Mouse (Mus musculus): ENCODE results near the gene Ehmt1. TPM values are rescaled to one million over a fixed set of nuclear protein-coding genes. Genes with fewer than 3 reads are reported as not detected.

Ehmt1 gene
- polyA plus RNA-seq, 1 experiment from 2014 or later, result 119 TPM

DNA sequence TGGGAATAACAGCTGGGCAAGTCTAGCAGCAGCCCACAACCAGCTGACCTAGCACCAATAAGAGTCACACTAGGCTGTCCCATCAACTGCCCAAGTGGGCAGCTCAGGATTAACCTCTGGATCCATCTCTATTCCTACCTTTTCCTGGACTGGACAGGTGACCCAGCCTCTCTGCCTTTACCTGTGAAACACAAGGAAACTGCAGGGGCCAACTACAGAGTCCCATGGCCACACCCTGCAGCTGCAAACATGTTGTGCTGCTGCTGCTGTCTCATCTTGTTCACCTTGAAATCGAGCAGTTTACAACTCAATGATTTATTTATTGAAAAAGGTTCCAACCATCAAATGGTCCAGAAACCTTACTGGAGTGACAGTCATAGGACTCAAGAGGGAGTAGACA, 72.9 kb downstream of the Ehmt1 start:
- H3K36me3 ChIP-seq, result peaks cover 98% of the 10 kb centered on the region
- H3K27ac ChIP-seq, result no peak overlapping the region
- no peaks in the 10 kb centered on the region for H3K4me1 ChIP-seq (replicated peaks)
- WGBS, result 84% methylated on average over 1 of the region's 1 CpGs
- H3K27me3 ChIP-seq (ENCODE audit: insufficient read depth, poor library complexity, severe bottlenecking), result no peaks in the 10 kb centered on the region
- no peaks in the 10 kb centered on the region for H3K9me3 ChIP-seq
- no peak overlapping the region for H3K4me3 ChIP-seq
- DNase-seq (ENCODE audit: low spot score), result no peak

DNA sequence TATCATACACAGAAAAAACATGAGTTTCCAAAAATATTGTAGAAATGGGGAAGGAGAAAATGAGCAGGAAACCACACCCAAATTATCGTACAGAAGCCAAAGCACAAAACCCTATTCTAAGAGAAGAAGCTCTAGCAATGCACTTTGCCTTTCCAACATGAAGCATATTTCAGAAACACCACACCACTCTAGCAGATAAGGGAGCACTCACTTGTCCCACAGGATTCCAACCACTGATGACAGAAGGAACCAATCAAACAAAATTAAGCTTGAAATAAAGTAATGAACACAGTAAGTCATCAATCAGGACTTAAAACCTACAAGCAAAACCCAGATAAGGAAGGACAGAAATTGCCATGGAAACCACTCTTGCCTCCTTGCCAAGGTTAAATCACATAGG, 74.2 kb downstream of the Ehmt1 start:
- no peak for DNase-seq (ENCODE audit: low spot score)
- H3K4me3 ChIP-seq, result no peak overlapping the region
- 98% methylated on average over 1 of the region's 1 CpGs for WGBS
- peaks cover 98% of the 10 kb centered on the region for H3K36me3 ChIP-seq
- no peaks in the 10 kb centered on the region for H3K4me1 ChIP-seq (replicated peaks)
- H3K27me3 ChIP-seq (ENCODE audit: insufficient read depth, poor library complexity, severe bottlenecking), result no peaks in the 10 kb centered on the region
- H3K27ac ChIP-seq, result no peak overlapping the region
- H3K9me3 ChIP-seq, result no peaks in the 10 kb centered on the region

GRCm38 (mm10) chr2:24830614-24831013, 88.8 kb downstream of the Ehmt1 start:
- no peak for DNase-seq (ENCODE audit: low spot score)
- Histone ChIP-seq H3K4me1 (replicated peaks) (no peaks in the 10 kb centered on the region), H3K27ac (no peak overlapping the region), H3K36me3 (peaks cover 93% of the 10 kb centered on the region), H3K9me3 (no peaks in the 10 kb centered on the region), H3K27me3 (ENCODE audit: insufficient read depth, poor library complexity, severe bottlenecking) (no peaks in the 10 kb centered on the region), H3K4me3 (no peak overlapping the region)
- 87% methylated on average over 3 of the region's 3 CpGs for WGBS

DNA sequence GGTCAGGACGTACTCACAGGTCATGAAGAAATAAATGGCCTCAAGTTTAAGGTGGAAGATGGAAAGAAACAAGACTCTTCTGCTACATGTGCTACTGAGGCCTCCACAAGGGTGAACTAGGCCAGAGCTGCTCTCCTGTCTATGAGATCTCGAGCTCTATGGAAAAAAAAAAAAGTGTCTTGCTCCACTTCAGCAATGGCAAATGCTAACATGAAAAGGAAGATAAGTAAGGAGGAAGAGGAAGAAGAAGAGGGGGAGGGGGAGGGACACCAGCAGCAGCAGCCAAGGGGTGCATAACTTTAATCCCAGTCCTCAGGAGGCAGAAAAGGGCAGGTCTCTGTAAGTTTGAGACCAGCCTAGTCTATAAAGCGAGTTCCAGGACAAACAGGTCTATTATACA, 109.7 kb downstream of the Ehmt1 start:
- H3K27ac ChIP-seq, result no peak overlapping the region
- DNase-seq (ENCODE audit: low spot score), result no peak
- no peaks in the 10 kb centered on the region for H3K4me1 ChIP-seq (replicated peaks)
- 82% methylated on average over 3 of the region's 3 CpGs for WGBS
- H3K9me3 ChIP-seq, result no peaks in the 10 kb centered on the region
- no peak overlapping the region for H3K4me3 ChIP-seq
- H3K36me3 ChIP-seq, result peaks cover 97% of the 10 kb centered on the region
- no peaks in the 10 kb centered on the region for H3K27me3 ChIP-seq (ENCODE audit: insufficient read depth, poor library complexity, severe bottlenecking)

- Histone ChIP-seq H3K36me3 (peaks cover 98% of the 10 kb centered on the region), H3K27ac (no peak overlapping the region), H3K9me3 (no peaks in the 10 kb centered on the region), H3K27me3 (ENCODE audit: insufficient read depth, poor library complexity, severe bottlenecking) (no peaks in the 10 kb centered on the region), H3K4me3 (no peak overlapping the region), H3K4me1 (replicated peaks) (no peaks in the 10 kb centered on the region)
- DNase-seq (ENCODE audit: low spot score), result no peak
- WGBS, result 91% methylated on average over 10 of the region's 10 CpGs
These were observed 111.7 kb downstream of the Ehmt1 start for GRCm38 (mm10) chr2:24807691-24808090.

DNA sequence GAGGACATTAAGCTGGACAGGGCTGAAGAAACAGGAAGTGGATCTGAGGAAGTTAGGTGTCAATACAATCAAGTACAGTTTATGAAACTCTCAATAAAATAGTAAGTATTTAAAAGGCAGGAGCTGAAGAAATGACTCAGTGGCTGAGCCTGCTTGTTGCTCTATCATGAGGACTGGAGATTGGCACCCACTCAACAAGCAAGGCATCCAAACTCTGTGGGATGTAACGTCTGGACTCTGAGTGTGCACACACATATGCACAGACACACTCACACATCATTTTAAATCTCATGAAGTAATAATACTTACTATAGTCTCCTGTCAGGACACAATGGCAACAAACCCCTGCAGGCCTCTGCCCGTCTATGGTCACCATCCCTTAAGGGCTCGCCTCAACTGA, 112.4 kb downstream of the Ehmt1 start:
- no peaks in the 10 kb centered on the region for H3K4me1 ChIP-seq (replicated peaks)
- H3K9me3 ChIP-seq, result no peaks in the 10 kb centered on the region
- no peak for DNase-seq (ENCODE audit: low spot score)
- H3K36me3 ChIP-seq, result peaks cover 98% of the 10 kb centered on the region
- no peak overlapping the region for H3K4me3 ChIP-seq
- H3K27me3 ChIP-seq (ENCODE audit: insufficient read depth, poor library complexity, severe bottlenecking), result no peaks in the 10 kb centered on the region
- 97% methylated on average over 3 of the region's 3 CpGs for WGBS
- no peak overlapping the region for H3K27ac ChIP-seq

- DNase-seq (ENCODE audit: low spot score), result no peak
- no peaks in the 10 kb centered on the region for H3K9me3 ChIP-seq
- 94% methylated on average over 6 of the region's 6 CpGs for WGBS
- no peak overlapping the region for H3K27ac ChIP-seq
- peaks cover 98% of the 10 kb centered on the region for H3K36me3 ChIP-seq
- H3K4me1 ChIP-seq (replicated peaks), result no peaks in the 10 kb centered on the region
- no peak overlapping the region for H3K4me3 ChIP-seq
- H3K27me3 ChIP-seq (ENCODE audit: insufficient read depth, poor library complexity, severe bottlenecking), result no peaks in the 10 kb centered on the region
These were observed 113.3 kb downstream of the Ehmt1 start for GRCm38 (mm10) chr2:24806143-24806542.

DNA sequence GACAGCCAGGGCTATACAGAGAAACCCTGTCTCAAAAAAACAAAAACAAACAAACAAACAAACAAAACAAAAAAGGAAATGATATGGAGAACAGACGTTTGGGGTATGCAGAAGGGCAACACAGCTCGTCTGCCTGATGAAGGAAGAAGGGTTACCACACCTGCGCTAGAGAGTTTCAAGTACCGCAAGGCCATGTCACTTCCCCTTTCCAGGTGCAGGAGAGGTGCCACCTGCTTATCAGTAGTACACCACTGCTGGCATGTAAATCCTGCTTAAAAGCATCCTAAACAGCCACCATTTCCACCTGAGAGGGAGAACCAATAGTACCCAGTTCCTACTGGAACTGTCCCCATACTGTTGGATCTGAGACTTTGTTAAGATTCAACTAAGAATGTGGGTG, 113.8 kb downstream of the Ehmt1 start:
- no peak overlapping the region for H3K27ac ChIP-seq
- no peak for DNase-seq (ENCODE audit: low spot score)
- 95% methylated on average over 4 of the region's 4 CpGs for WGBS
- H3K4me3 ChIP-seq, result no peak overlapping the region
- H3K4me1 ChIP-seq (replicated peaks), result no peaks in the 10 kb centered on the region
- peaks cover 98% of the 10 kb centered on the region for H3K36me3 ChIP-seq
- H3K27me3 ChIP-seq (ENCODE audit: insufficient read depth, poor library complexity, severe bottlenecking), result no peaks in the 10 kb centered on the region
- no peaks in the 10 kb centered on the region for H3K9me3 ChIP-seq

DNA sequence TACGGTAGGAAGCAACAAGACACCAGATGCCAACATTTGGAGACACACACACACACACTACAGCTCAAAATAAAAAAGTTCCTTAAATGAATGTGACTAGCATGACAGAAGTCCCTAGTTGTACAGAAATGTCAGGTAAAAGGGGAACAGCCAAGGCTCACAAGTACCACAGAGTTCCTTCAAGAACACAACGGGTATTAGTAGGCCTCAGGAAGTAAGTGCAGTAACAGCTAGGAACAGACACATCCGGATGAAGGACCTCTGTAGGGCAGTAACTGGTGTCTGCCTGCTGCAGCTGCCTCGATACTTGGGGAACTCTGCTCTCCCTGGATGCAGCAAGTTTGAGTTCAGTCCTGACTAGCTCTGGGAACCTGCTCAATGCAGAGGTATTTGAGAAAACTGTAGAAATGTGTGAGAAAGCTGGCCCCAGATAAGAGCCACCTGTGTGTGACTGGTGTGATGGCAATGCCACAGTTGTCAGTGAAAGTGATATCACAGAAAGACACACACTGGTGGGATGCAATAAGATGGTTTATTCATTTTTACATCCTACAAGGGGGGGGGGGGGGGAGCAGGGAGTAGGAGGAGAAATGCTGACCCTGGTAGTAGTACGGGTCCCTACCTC, 122.5 kb downstream of the Ehmt1 start:
- Histone ChIP-seq H3K36me3 (peaks cover 97% of the 10 kb centered on the region), H3K27ac (no peak overlapping the region)
- WGBS, result 93% methylated on average over 5 of the region's 5 CpGs

DNA sequence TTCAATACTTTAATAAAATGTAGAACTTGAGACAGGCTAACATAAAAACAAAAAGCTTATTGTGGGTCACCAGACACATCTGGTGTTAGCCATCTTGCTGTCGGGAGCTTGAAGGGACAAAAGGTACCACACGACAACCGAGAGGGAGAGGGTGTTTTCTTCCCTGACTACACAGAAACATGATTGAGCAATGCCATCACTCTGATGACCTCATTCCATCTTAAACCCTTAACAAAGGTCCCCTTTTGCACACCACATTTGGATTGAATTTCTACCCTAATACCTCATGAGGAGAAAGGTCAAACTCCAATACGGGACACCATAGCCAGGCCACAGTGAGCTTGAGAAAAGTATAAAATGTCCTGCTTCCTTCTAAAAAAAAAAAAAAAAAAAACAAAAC, 132.2 kb downstream of the Ehmt1 start:
- no peaks in the 10 kb centered on the region for H3K27me3 ChIP-seq (ENCODE audit: insufficient read depth, poor library complexity, severe bottlenecking)
- peaks cover 33% of the 10 kb centered on the region for H3K36me3 ChIP-seq
- WGBS, result 68% methylated on average over 4 of the region's 4 CpGs
- no peak overlapping the region for H3K27ac ChIP-seq
- H3K4me1 ChIP-seq (replicated peaks), result no peaks in the 10 kb centered on the region
- H3K9me3 ChIP-seq, result no peaks in the 10 kb centered on the region
- no peak overlapping the region for H3K4me3 ChIP-seq
- DNase-seq (ENCODE audit: low spot score), result no peak

More for the DNA sequence above, 122.5 kb downstream of the Ehmt1 start:
- no peaks in the 10 kb centered on the region for H3K4me1 ChIP-seq (replicated peaks)
- H3K4me3 ChIP-seq, result no peak overlapping the region
- no peak for DNase-seq (ENCODE audit: low spot score)
- no peaks in the 10 kb centered on the region for H3K9me3 ChIP-seq
- no peaks in the 10 kb centered on the region for H3K27me3 ChIP-seq (ENCODE audit: insufficient read depth, poor library complexity, severe bottlenecking)

- 52% methylated on average over 4 of the region's 4 CpGs for WGBS
These were observed 138.2 kb downstream of the Ehmt1 start for GRCm38 (mm10) chr2:24781253-24781652.

DNA sequence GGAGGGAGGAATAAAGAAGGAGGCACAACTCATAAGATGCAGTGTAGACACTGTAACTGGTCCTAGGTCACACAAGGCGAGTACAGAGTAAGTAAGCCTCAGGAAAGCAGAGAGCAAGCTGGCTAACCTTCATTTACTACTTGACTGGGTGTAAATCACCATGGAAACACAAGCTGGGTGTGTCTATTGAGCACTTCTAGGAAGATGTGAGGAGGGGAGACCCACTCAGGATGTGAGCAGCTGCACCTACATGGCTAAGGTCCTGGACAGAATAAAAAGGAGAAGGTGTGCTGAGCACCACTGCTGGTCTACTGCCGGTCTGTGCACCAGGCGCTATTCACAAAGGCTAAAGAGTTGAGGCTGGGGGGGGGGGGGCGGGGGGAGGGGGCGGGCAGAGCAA, 142.6 kb downstream of the Ehmt1 start:
- H3K4me3 ChIP-seq, result no peak overlapping the region
- no peaks in the 10 kb centered on the region for H3K36me3 ChIP-seq
- H3K9me3 ChIP-seq, result 0 out of 2 replicates have a peak, but pooled peaks cover 3% of the 10 kb centered on the region
- no peak for DNase-seq (ENCODE audit: low spot score)
- no peak overlapping the region for H3K27ac ChIP-seq
- H3K27me3 ChIP-seq (ENCODE audit: insufficient read depth, poor library complexity, severe bottlenecking), result no peaks in the 10 kb centered on the region
- peaks cover 24% of the 10 kb centered on the region for H3K4me1 ChIP-seq (replicated peaks)
- WGBS, result 9% methylated on average over 4 of the region's 5 CpGs

More at GRCm38 (mm10) chr2:24781253-24781652, 138.2 kb downstream of the Ehmt1 start:
- Histone ChIP-seq H3K4me1 (replicated peaks) (peaks cover 13% of the 10 kb centered on the region), H3K36me3 (no peaks in the 10 kb centered on the region), H3K9me3 (0 out of 2 replicates have a peak, but pooled peaks cover 3% of the 10 kb centered on the region), H3K27ac (no peak overlapping the region), H3K4me3 (no peak overlapping the region), H3K27me3 (ENCODE audit: insufficient read depth, poor library complexity, severe bottlenecking) (no peaks in the 10 kb centered on the region)
- DNase-seq (ENCODE audit: low spot score), result no peak

- 0 out of 2 replicates have a peak, but pooled peaks cover under 1% of the 10 kb centered on the region for H3K9me3 ChIP-seq
- peaks cover 26% of the 10 kb centered on the region for H3K4me1 ChIP-seq (replicated peaks)
- H3K4me3 ChIP-seq, result no peak overlapping the region
- WGBS, result 84% methylated on average over 11 of the region's 11 CpGs
- DNase-seq (ENCODE audit: low spot score), result no peak
- no peak overlapping the region for H3K27ac ChIP-seq
- H3K27me3 ChIP-seq (ENCODE audit: insufficient read depth, poor library complexity, severe bottlenecking), result no peaks in the 10 kb centered on the region
- no peaks in the 10 kb centered on the region for H3K36me3 ChIP-seq
These were observed 143.3 kb downstream of the Ehmt1 start for GRCm38 (mm10) chr2:24775951-24776587.
